Mouse (Mus musculus) kidney, embryonic 16.5 days (tissue): ENCODE data around the gene BC025920. TPM values are rescaled to one million over a fixed set of nuclear protein-coding genes. Genes with fewer than 3 reads are reported as not detected.

Source experiments
- ATAC-seq: fragments of 200-750 bp; cut with Nextera tagmentation; 2 replicates; pipeline ENCODE4 v1.8.0; 2017; ENCODE audit warnings: moderate TSS enrichment; ENCODE audit not compliant: low FRiP score, low TSS enrichment
- H3K27ac ChIP-seq: fragments of 300-500 bp; sonication (generic); 2 replicates; pipeline ENCODE4 v1.5.1; 2014; ENCODE audit warnings: low read length
- H3K27me3 ChIP-seq: fragments of 300-500 bp; sonication (generic); 2 replicates; pipeline ENCODE4 v1.6.1; 2014; ENCODE audit warnings: low read length, control low read depth, mixed read lengths; ENCODE audit not compliant: insufficient read depth
- H3K36me3 ChIP-seq: fragments of 300-500 bp; sonication (generic); 2 replicates; pipeline ENCODE4 v1.6.1; 2014; ENCODE audit warnings: low read length, control low read depth, mixed read lengths; ENCODE audit not compliant: insufficient read depth
- H3K4me1 ChIP-seq: fragments of 300-500 bp; sonication (generic); 2 replicates; pipeline ENCODE4 v1.6.1; 2014; ENCODE audit warnings: low read length, control low read depth, mixed read lengths; ENCODE audit not compliant: insufficient read depth
- H3K4me2 ChIP-seq: fragments of 300-500 bp; sonication (generic); replicated peaks from 2 replicates; pipeline ENCODE4 v1.6.1; 2014; ENCODE audit warnings: low read depth, low read length
- H3K4me3 ChIP-seq: fragments of 300-500 bp; sonication (generic); 2 replicates; pipeline ENCODE4 v1.5.1; 2014; ENCODE audit warnings: mild to moderate bottlenecking, low read length
- H3K9ac ChIP-seq: fragments of 300-500 bp; sonication (generic); replicated peaks from 2 replicates; pipeline ENCODE4 v1.6.1; 2014; ENCODE audit warnings: low read length
- H3K9me3 ChIP-seq: fragments of 300-500 bp; sonication (generic); 2 replicates; pipeline ENCODE4 v1.6.1; 2016; ENCODE audit warnings: low read length, control low read depth
- WGBS: fragments of 180-500 bp; shearing (Covaris S2); extraction: QIAGEN DNeasy Blood & Tissue Kit; methylation state at CpG from one replicate; pipeline ENCODE4 v1.1.7; 2014; 5-methylcytosine and 5-hydroxymethylcytosine counted together
- polyA plus RNA-seq: library from polyadenylated mRNA; unstranded; fragments of >200 nt; fragmentation: Nextera tagmentation; extraction: Ambion mirVana; gene quantifications from 2 replicates; pipeline ENCODE4 v1.2.1, GENCODE M21; 2015

The BC025920 gene
- polyA plus RNA-seq, 1 experiment from 2014 or later, result 0.66 TPM

DNA sequence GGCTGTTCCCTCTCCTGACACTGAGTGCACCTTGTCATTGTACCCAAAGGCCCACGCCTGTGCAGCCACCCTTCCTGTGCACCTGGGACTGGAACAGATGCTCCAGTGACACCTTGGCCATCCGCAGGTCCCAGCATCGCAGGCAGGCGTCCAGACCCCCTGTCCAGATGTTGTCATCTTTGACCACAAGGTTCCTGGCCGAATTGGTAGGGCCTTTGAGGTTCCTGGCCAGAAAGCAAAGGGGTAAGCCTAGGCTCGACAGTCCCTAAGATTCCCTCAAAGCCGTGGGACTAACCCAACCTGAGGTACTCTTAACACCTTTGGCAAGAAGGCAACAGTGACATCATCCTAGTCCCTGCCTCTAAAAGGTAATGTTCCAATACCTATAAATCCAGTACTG lies 13.4 kb upstream of the BC025920 start:
- 77% methylated on average over 7 of the region's 7 CpGs for WGBS
- no peak for ATAC-seq

DNA sequence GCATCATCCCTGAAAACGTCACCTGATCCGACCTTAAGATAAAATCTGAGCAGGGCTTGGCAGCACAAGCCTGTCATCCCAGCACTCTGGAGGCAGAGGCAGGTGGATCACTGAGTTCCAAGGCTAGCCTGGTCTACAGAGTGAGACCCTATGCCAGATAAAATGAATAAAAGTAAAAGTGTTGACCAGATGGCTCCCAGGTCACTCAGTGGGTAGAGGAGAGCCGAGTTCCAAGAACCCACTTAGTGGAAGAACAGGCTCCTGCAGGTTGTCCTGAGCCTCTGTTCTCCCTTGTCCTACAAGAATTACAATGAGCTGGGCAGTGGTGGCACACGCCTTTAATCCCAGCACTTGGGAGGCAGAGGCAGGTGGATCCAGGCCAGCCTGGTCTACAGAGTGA lies 12.8 kb upstream of the BC025920 start:
- ATAC-seq, result no peak
- Histone ChIP-seq H3K9ac (no peak overlapping the region), H3K36me3 (peaks cover 6% of the 10 kb centered on the region; the same call in 1 of the 2 replicates), H3K4me1 (peaks cover 33% of the 10 kb centered on the region), H3K4me2 (no peak overlapping the region), H3K9me3 (no peaks in the 10 kb centered on the region), H3K27ac (no peak overlapping the region), H3K4me3 (no peak overlapping the region), H3K27me3 (peaks cover 6% of the 10 kb centered on the region; the same call in 1 of the 2 replicates)
- WGBS, result 68% methylated on average over 4 of the region's 4 CpGs

More for the DNA sequence above, 13.4 kb upstream of the BC025920 start:
- Histone ChIP-seq H3K9me3 (no peaks in the 10 kb centered on the region), H3K36me3 (peaks cover 9% of the 10 kb centered on the region), H3K27ac (no peak overlapping the region), H3K9ac (no peak overlapping the region), H3K4me3 (no peak overlapping the region), H3K27me3 (peaks cover 6% of the 10 kb centered on the region; the same call in 1 of the 2 replicates), H3K4me2 (no peak overlapping the region), H3K4me1 (peaks cover 28% of the 10 kb centered on the region)

DNA sequence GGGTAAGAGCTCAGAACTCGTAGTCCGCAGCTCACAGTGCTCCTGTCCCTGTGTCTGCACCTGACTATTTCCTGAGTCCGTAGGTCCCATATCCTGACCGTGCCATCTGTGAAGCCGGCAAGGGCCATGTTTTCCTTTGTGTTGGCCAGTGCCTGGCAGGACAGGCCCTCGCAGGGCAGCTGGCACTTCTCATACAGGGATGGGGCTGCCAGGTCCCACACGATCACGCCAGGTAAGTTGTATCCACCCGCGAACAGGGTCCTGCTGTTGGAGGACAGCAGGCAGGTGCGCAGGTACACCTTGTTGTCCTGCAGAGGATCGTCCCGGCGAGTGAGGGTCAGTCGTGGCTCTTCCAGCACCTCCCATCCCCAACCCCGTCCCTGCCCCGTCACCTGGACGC lies 12.1 kb upstream of the BC025920 start:
- WGBS, result 75% methylated on average over 18 of the region's 18 CpGs
- Histone ChIP-seq H3K27ac (no peak overlapping the region), H3K27me3 (peaks cover 6% of the 10 kb centered on the region; the same call in 1 of the 2 replicates), H3K36me3 (peaks cover 6% of the 10 kb centered on the region; the same call in 1 of the 2 replicates), H3K9ac (no peak overlapping the region), H3K4me2 (no peak overlapping the region), H3K4me1 (peaks cover 36% of the 10 kb centered on the region), H3K4me3 (no peak overlapping the region), H3K9me3 (no peaks in the 10 kb centered on the region)
- no peak for ATAC-seq

DNA sequence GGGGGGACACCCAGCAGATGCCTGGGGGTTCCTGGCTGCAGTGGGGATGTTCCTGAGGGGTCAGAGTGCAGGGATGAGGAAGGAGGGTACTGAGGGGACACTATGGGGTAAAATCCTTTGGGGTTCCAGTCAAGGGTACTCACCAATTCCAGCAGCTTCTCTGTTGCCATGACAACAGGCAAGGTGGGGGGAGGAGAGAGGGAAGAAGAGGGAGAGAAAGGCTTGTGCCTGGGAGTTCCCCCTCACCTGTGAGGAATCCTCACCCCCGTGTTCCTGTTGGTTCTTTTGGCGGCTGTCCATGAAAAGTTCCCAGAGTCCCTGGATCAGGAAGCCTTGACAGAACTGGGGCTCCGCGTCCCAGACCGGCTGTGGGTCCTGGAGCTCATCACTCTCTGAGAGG lies 10.5 kb upstream of the BC025920 start:
- Histone ChIP-seq H3K27me3 (0 out of 2 replicates have a peak, but pooled peaks cover 3% of the 10 kb centered on the region), H3K36me3 (no peaks in the 10 kb centered on the region), H3K9ac (peak overlapping the region; percentile 62; the same call in 1 of the 2 replicates), H3K4me2 (no peak overlapping the region), H3K27ac (no peak overlapping the region), H3K4me1 (peaks cover 53% of the 10 kb centered on the region), H3K9me3 (no peaks in the 10 kb centered on the region), H3K4me3 (no peak overlapping the region)
- no peak for ATAC-seq
- whole genome bisulfite sequencing, result 40% methylated on average over 5 of the region's 5 CpGs

DNA sequence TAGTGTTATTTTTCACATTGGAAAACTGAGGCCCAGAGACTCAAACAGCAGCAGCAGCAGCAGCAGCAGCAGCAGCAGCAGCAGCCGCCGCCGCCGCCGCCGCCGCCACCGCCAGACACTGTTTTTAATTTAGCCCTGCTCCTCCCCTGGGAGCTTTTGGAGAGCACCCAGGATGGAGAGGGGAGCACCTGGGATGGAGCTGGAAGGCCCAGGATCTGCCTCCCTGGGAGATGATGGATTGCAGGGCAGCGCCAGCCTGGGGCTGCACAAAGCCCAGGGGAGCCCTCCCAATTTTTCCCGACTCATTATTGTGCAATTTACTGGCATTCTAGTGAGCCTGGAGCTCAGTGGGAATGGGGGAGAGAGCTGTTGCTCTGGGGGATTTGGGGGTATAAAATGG lies 9.5 kb upstream of the BC025920 start:
- peak overlapping the region; percentile 55 for H3K4me2 ChIP-seq
- H3K36me3 ChIP-seq, result no peaks in the 10 kb centered on the region
- WGBS, result 3% methylated on average over 10 of the region's 10 CpGs
- peak overlapping the region; percentile 62 for H3K9ac ChIP-seq
- H3K9me3 ChIP-seq, result no peaks in the 10 kb centered on the region
- 0 out of 2 replicates have a peak, but pooled peaks cover 3% of the 10 kb centered on the region for H3K27me3 ChIP-seq
- H3K4me3 ChIP-seq, result peak overlapping the region; percentile 28
- ATAC-seq, result peak; percentile 1; the same call in 1 of the 2 replicates
- H3K27ac ChIP-seq, result peak overlapping the region; percentile 92
- peaks cover 62% of the 10 kb centered on the region for H3K4me1 ChIP-seq

DNA sequence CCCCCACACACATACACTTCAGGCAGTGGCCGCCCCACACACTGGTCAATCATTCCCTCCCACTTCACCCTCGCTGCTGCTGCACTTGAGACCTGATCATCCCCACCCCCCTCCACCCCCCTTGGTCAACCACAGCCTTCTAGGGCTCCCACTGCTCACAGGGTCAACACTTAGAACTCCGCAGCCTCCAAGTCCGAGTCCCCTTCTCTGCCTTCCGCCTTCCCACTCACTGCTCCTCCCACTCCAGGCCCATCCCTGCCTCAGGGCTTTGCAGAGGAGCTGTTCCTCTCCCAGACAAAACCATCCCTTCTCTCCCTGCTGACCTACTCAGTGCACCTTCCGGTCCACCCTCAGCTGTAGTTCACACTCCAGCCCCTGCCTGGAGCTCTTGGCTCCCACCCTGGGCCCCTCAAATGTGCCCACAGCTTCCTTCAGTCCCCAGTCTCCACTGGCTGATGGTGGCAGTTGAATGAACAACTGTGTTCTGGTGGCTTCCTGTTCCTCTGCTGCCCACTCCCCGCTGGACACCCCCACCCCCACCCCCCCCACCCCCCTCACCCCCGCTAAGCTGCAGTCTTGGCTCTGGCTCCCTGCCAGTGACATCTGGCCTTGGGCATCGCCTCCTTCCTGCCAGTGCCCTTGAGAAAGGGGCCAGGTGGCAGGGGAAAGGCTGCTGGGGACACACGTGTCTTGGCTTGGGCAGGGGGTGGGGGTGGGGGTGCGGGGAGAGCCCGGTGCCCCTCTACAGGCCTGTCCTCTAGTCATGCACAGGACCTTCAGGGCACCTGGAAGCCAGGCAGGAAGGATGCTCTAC lies 8.7 kb upstream of the BC025920 start:
- Histone ChIP-seq H3K9ac (peak overlapping the region; percentile 62; the same call in 1 of the 2 replicates), H3K27me3 (0 out of 2 replicates have a peak, but pooled peaks cover 3% of the 10 kb centered on the region), H3K27ac (peak overlapping the region; percentile 92), H3K4me2 (peak overlapping the region; percentile 55), H3K4me3 (peak overlapping the region; percentile 28), H3K36me3 (no peaks in the 10 kb centered on the region), H3K4me1 (peaks cover 69% of the 10 kb centered on the region), H3K9me3 (no peaks in the 10 kb centered on the region)
- 3% methylated on average over 11 of the region's 12 CpGs for WGBS
- ATAC-seq, result peak; percentile 76

DNA sequence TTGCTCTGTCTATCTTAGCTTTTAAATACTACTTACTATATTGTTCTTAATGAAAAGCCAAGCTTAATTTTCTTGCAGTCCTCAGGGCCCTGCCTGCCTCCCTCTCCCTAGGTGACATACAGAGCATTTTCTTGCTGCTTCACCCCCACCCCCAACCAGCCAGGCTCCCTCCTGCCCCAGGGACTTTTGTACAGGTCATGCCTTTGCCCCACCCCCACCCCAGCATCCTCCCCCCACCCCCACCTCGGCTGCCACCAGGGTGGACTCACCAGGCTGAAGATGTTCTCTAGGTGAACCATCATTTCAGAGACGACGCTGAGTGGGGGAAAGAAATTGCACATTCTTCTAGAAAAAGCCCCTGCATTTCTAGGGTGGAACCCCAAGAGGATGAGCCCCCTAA lies 7.7 kb upstream of the BC025920 start:
- Histone ChIP-seq H3K9ac (no peak overlapping the region), H3K4me2 (no peak overlapping the region), H3K9me3 (no peaks in the 10 kb centered on the region), H3K27me3 (0 out of 2 replicates have a peak, but pooled peaks cover 3% of the 10 kb centered on the region), H3K4me1 (peaks cover 73% of the 10 kb centered on the region), H3K27ac (peak overlapping the region; percentile 92; the same call in 1 of the 2 replicates), H3K4me3 (no peak overlapping the region), H3K36me3 (no peaks in the 10 kb centered on the region)
- no peak for ATAC-seq
- WGBS, result 40% methylated on average over 3 of the region's 3 CpGs

DNA sequence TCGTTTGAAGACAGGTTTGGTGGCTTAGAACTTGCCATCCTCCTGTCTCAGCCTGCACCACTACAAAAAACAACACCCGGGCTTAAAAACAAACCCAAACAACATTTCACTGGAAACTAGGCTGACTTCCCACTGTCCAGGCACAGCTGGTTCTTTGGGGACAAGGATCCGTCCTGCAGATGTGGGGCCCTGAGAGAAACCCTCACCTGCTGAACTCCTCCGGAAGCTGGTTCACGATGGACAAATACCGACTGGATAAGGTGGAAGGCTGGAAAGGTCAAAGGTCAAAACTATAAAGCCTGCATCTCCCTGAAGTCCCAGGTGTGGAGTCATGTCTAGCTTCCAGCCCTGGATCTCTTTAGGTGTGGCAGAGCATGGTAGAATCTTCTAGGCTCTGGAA lies 7.2 kb upstream of the BC025920 start:
- Histone ChIP-seq H3K4me3 (no peak overlapping the region), H3K9ac (no peak overlapping the region), H3K27me3 (0 out of 2 replicates have a peak, but pooled peaks cover 3% of the 10 kb centered on the region), H3K4me1 (peaks cover 73% of the 10 kb centered on the region), H3K4me2 (no peak overlapping the region), H3K36me3 (no peaks in the 10 kb centered on the region), H3K9me3 (no peaks in the 10 kb centered on the region), H3K27ac (no peak overlapping the region)
- no peak for ATAC-seq
- 34% methylated on average over 6 of the region's 6 CpGs for WGBS

DNA sequence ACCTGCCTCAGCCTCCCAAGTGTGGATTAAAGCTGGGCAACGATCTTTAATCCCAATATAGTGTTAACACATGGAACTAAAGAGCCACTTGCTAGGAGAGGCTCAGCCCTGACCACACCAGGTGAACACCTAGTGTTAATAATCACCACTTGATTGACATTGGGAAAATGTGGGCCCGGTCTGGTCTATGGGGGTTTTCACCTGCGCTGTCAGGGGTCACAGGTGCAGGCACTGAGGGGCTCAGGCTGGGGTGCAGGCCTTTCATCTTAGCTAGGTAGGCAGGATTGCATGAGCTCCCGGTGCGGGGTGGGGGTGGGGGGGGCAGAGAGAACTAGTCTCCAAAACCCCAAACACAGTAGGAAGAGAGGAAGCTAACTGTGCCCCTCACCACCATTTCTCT lies 6.4 kb upstream of the BC025920 start:
- WGBS, result 56% methylated on average over 5 of the region's 5 CpGs
- peaks cover 73% of the 10 kb centered on the region for H3K4me1 ChIP-seq
- no peaks in the 10 kb centered on the region for H3K36me3 ChIP-seq
- no peak for ATAC-seq
- H3K27me3 ChIP-seq, result 0 out of 2 replicates have a peak, but pooled peaks cover under 1% of the 10 kb centered on the region
- no peak overlapping the region for H3K9ac ChIP-seq
- no peak overlapping the region; the same call in 1 of the 2 replicates for H3K27ac ChIP-seq
- H3K4me3 ChIP-seq, result no peak overlapping the region
- no peak overlapping the region for H3K4me2 ChIP-seq
- H3K9me3 ChIP-seq, result no peaks in the 10 kb centered on the region

DNA sequence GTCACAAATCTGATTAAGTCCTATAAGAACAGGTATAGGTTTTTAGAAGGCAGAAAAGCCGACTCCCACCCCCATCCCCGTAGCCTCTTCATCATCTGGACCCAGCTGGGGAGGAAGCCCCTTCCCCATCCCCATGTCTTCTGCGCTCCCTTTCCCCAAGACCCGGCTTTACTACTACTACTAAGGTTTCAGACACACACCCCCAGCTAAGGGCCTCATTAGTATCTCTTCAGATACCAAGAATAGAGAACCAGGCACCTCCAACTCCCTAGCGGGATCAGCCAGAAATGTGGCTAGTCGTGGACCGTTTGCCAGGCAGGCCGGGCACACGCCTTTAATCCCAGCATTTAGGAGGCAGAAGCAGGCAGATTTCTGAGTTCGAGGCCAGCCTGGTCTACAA lies 6.0 kb upstream of the BC025920 start:
- no peak overlapping the region for H3K9ac ChIP-seq
- WGBS, result 37% methylated on average over 10 of the region's 10 CpGs
- no peaks in the 10 kb centered on the region for H3K9me3 ChIP-seq
- peak overlapping the region; percentile 85 for H3K27ac ChIP-seq
- ATAC-seq, result no peak
- H3K36me3 ChIP-seq, result no peaks in the 10 kb centered on the region
- H3K4me3 ChIP-seq, result no peak overlapping the region
- H3K4me2 ChIP-seq, result no peak overlapping the region
- H3K4me1 ChIP-seq, result peaks cover 71% of the 10 kb centered on the region
- no peaks in the 10 kb centered on the region for H3K27me3 ChIP-seq
